Mouse (Mus musculus) brown adipose tissue, adult 24 weeks (tissue): ENCODE results near the gene Zdhhc17. TPM values are rescaled to one million over a fixed set of nuclear protein-coding genes. Genes with fewer than 3 reads are reported as not detected.

Experiments used
- H3K27ac ChIP-seq: fragments of 200-500 bp; replicated peaks from 2 replicates; pipeline ENCODE4 v1.5.1; 2012; ENCODE audit warnings: low read depth, mild to moderate bottlenecking, low read length
- H3K4me1 ChIP-seq: fragments of 200-500 bp; 2 replicates; pipeline ENCODE4 v1.6.1; 2012; ENCODE audit warnings: low read length, mixed read lengths; ENCODE audit not compliant: control insufficient read depth, insufficient read depth, insufficient read length
- H3K4me3 ChIP-seq: fragments of 200-500 bp; 2 replicates; pipeline ENCODE4 v1.5.1; 2012; ENCODE audit warnings: low read depth, mild to moderate bottlenecking, low read length, moderate library complexity; ENCODE audit not compliant: insufficient read depth
- polyA plus RNA-seq: library from polyadenylated mRNA; stranded (reverse); fragments of >200 nt; gene quantifications from 2 replicates; pipeline ENCODE4 v1.2.4, GENCODE M21; 2012; ENCODE audit not compliant: missing spikeins, insufficient read depth, insufficient read length

Gene Zdhhc17
- polyA plus RNA-seq, 1 experiment: 10.1 TPM

DNA sequence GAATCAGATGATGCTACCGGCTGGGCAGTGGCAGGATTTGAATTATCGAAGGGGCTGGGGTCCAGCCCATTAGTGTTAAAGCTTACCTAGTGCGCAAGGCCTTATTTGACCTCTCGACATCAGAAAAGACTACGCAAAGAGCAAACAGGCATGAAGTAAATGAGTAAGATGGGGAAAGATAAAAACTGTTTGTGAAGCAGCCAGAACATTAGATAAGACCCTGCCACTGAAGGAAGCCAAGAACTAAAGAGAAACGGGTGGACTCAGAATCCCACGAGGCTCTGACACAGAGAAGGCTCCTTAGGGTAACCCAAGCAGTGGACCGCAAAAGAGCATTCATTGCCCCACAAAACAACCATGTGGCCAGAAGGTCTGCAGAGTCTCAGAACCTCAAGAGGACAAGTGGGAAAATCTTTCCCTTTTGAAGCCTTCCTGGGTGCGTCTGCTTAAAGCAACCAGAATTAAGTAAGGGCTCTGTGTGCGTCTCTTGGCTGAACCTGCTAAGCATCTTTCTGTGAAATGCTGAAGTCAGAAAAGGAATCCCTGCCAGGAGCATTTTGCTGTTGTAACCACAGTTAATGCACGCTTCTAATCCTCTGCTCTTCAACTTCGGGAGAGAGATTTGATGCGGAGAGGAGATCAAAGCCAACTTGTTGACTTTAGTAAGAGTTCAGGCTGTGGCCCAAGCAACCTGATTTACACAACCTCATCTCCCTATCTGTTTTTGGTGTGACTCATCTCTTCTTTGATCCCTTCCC lies 110.0 kb downstream of the Zdhhc17 start:
- H3K4me3 ChIP-seq: no peak overlapping the region
- H3K4me1 ChIP-seq: no peaks in the 10 kb centered on the region
- H3K27ac ChIP-seq: no peak overlapping the region

Other genes with a start within 250 kb of the Zdhhc17 start
- 83.0 and 104 TPM in 2 replicates for gene Csrp2, start 90.4 kb downstream of the Zdhhc17 start, polyA plus RNA-seq
- 7.5 and 11.5 TPM in 2 replicates for gene Osbpl8, start 154.6 kb upstream of the Zdhhc17 start, polyA plus RNA-seq